Mouse (Mus musculus) forebrain, embryonic 14.5 days (tissue): ENCODE data around the gene Aktip. TPM values are rescaled to one million over a fixed set of nuclear protein-coding genes. Genes with fewer than 3 reads are reported as not detected.

Experiments
- ATAC-seq: fragments of 200-750 bp; cut with Nextera tagmentation; 2 replicates; pipeline ENCODE4 v1.8.0; 2017; ENCODE audit warnings: mild to moderate bottlenecking, moderate library complexity
- DNase-seq: peaks from one replicate; pipeline ENCODE4 v3.0.0-alpha.2; 2015; ENCODE audit warnings: low spot score
- H3K27ac ChIP-seq: fragments of 300-500 bp; sonication (generic); 2 replicates; pipeline ENCODE4 v1.5.1; 2014; ENCODE audit warnings: low read depth, mild to moderate bottlenecking, control low read depth, low read length, moderate library complexity
- H3K27me3 ChIP-seq: fragments of 300-500 bp; sonication (generic); replicated peaks from 2 replicates; pipeline ENCODE4 v1.6.1; 2014; ENCODE audit warnings: low read length, control low read depth, mixed read lengths; ENCODE audit not compliant: control insufficient read depth, insufficient read depth
- H3K36me3 ChIP-seq: fragments of 300-500 bp; sonication (generic); 2 replicates; pipeline ENCODE4 v1.6.1; 2014; ENCODE audit warnings: low read length, control low read depth; ENCODE audit not compliant: control insufficient read depth, insufficient read depth
- H3K4me1 ChIP-seq: fragments of 300-500 bp; sonication (generic); 2 replicates; pipeline ENCODE4 v1.6.1; 2014; ENCODE audit warnings: antibody characterized with exemption, low read length, control low read depth; ENCODE audit not compliant: control insufficient read depth, insufficient read depth
- H3K4me2 ChIP-seq: fragments of 300-500 bp; sonication (generic); 2 replicates; pipeline ENCODE4 v1.6.1; 2014; ENCODE audit warnings: mild to moderate bottlenecking, control low read depth, low read length
- H3K4me3 ChIP-seq: fragments of 300-500 bp; sonication (generic); 2 replicates; pipeline ENCODE4 v1.5.1; 2014; ENCODE audit warnings: low read depth, low read length, control low read depth
- H3K9ac ChIP-seq: fragments of 300-500 bp; sonication (generic); 2 replicates; pipeline ENCODE4 v1.6.1; 2014; ENCODE audit warnings: mild to moderate bottlenecking, low read length, control low read depth, moderate library complexity
- H3K9me3 ChIP-seq: fragments of 300-500 bp; sonication (generic); replicated peaks from 2 replicates; pipeline ENCODE4 v1.6.1; 2016; ENCODE audit warnings: low read length, control low read depth, mixed read lengths; ENCODE audit not compliant: control insufficient read depth
- WGBS: fragments of 180-500 bp; shearing (Covaris S2); extraction: QIAGEN DNeasy Blood & Tissue Kit; methylation state at CpG from one replicate; pipeline ENCODE4 v1.1.7; 2014; 5-methylcytosine and 5-hydroxymethylcytosine counted together
- polyA plus RNA-seq: library from polyadenylated mRNA; unstranded; fragments of >200 nt; fragmentation: Nextera tagmentation; extraction: Ambion mirVana; gene quantifications from 2 replicates; pipeline ENCODE4 v1.2.1, GENCODE M21; 2014

The Aktip gene
- polyA plus RNA-seq, 1 experiment from 2014 or later = 142 TPM

GRCm38 (mm10) chr8:91069834-91070233 lies 129.9 kb downstream of the Aktip start, which contains the start of gene Rbl2:
Rbl2 (plus strand) TSS chr8:91070057.
- H3K9me3 ChIP-seq = no peaks in the 10 kb centered on the region
- peaks cover 8% of the 10 kb centered on the region for H3K4me1 ChIP-seq
- H3K36me3 ChIP-seq = 0 out of 2 replicates have a peak, but pooled peaks cover 3% of the 10 kb centered on the region
- under 1% methylated on average over 25 of the region's 25 CpGs for WGBS
- ATAC-seq (peak; percentile 98), DNase-seq (peak; percentile 96)
- peak within 1 kb of the TSS; percentile 78 for H3K9ac ChIP-seq
- no peaks in the 10 kb centered on the region for H3K27me3 ChIP-seq
- peak within 1 kb of the TSS; percentile 66 for H3K27ac ChIP-seq
- peak within 1 kb of the TSS; percentile 82 for H3K4me3 ChIP-seq
- peak within 1 kb of the TSS; percentile 75 for H3K4me2 ChIP-seq

GRCm38 (mm10) chr8:91069407-91069806 lies 130.4 kb downstream of the Aktip start:
- 6% methylated on average over 10 of the region's 10 CpGs for WGBS
- ATAC-seq (peak; percentile 19), DNase-seq (no peak)
- Histone ChIP-seq H3K27me3 (no peaks in the 10 kb centered on the region), H3K9me3 (no peaks in the 10 kb centered on the region), H3K9ac (peak overlapping the region; percentile 78), H3K27ac (no peak overlapping the region), H3K4me3 (peak overlapping the region; percentile 82), H3K36me3 (0 out of 2 replicates have a peak, but pooled peaks cover 3% of the 10 kb centered on the region), H3K4me1 (peaks cover 8% of the 10 kb centered on the region), H3K4me2 (peak overlapping the region; percentile 75)

- Histone ChIP-seq H3K9me3 (no peaks in the 10 kb centered on the region), H3K4me2 (no peak overlapping the region), H3K27me3 (no peaks in the 10 kb centered on the region), H3K4me3 (no peak overlapping the region), H3K36me3 (no peaks in the 10 kb centered on the region), H3K9ac (no peak overlapping the region), H3K27ac (no peak overlapping the region), H3K4me1 (no peaks in the 10 kb centered on the region)
- ATAC-seq (no peak), DNase-seq (no peak)
- WGBS = 75% methylated on average over 4 of the region's 4 CpGs
Observed at GRCm38 (mm10) chr8:91065179-91065578, 134.6 kb downstream of the Aktip start.

Other genes with a start within 250 kb of the Aktip start
- gene Rbl2, start 129.9 kb downstream of the Aktip start, polyA plus RNA-seq = 14.6 and 18.9 TPM in 2 replicates
- 14.7 and 16.1 TPM in 2 replicates for gene Rpgrip1l, start 113.3 kb upstream of the Aktip start, polyA plus RNA-seq
- 103 and 111 TPM in 2 replicates for gene Fto, start 113.5 kb upstream of the Aktip start, polyA plus RNA-seq